Mouse (Mus musculus) cerebellum, postnatal 10 days (tissue): ENCODE data around the gene Zfp346.

Experiments used
- DNase-seq, 2 experiments: peaks; one replicate each; pipeline ENCODE4 v3.0.0; 2021; ENCODE audit warnings: mixed read lengths in 2 of 2

Gene Zfp346

DNA sequence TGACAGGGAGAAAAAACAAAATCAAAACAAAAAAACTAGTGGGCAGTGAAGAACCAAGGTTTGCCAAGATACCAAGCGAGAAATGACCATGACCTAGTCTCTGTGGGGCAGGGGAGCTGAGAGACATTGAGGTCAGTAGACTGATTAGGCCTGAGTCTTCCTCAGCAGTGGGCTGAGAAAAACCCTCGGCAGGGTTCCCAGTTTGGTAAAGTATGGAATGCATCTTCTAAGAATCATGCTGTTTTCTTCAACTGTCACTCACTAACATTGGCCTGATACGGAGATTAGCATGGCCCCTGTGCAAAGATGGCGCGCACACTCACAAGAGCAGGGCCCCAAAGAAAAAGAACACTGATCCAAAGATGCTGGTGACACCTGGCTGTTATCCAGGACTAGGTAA, 48.8 kb downstream of the Zfp346 start:
- no peak for DNase-seq

DNA sequence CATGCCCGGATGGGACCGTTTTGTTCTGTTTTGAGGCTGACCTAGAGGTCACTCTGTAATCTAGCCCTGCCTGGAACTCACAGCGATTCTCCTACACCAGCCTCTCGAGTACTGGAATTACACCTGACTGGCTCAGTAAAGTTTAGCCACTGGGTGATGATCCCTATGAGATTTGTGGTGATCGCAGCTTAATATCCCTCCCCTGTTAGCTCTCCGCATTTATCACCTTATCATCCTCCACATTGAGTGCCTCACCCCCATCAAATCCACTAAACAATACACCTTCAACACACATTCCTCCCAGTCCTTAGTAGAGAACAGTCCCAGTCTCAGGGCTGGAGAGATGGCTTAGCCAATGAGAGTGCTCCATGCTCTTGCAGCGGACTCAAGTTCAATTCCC, 57.3 kb downstream of the Zfp346 start:
- no peak for DNase-seq

DNA sequence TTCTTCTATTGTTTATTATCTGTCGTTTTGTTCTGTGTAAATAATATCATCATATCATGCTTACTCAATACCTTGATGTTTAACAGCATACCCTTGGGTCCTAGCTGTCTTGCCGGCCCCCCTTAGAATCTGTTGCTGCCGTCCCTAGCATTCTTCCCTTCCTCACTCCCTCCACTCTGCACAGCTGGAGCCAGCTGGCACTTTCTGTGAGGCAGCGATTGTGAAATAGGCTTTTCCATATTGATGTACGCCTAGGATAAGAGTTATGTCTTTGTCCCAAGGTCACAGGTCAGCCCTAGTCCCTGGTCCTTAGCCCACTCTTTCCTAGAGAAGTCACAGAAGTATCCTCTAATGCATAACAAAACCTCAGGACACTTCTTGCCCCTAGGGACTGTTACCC, 58.4 kb downstream of the Zfp346 start:
- DNase-seq: no peak

DNA sequence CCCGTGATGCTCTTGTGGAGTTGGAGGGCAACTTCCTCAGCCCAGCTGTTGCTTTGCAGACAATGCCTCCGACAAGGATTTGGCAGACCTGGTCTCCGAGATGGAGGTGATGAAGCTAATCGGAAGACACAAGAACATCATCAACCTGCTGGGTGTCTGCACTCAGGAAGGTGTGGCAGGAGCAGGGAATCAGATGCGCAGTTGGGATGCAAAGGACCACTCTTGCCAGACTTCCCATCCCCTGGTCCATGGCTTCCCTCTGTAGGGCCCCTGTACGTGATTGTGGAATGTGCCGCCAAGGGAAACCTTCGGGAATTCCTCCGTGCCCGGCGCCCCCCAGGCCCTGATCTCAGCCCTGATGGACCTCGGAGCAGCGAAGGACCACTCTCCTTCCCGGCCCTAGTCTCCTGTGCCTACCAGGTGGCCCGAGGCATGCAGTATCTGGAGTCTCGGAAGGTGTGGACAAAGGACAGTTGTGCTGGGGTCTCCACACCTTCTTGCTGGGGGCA, 60.8 kb downstream of the Zfp346 start:
- no peak for DNase-seq

DNA sequence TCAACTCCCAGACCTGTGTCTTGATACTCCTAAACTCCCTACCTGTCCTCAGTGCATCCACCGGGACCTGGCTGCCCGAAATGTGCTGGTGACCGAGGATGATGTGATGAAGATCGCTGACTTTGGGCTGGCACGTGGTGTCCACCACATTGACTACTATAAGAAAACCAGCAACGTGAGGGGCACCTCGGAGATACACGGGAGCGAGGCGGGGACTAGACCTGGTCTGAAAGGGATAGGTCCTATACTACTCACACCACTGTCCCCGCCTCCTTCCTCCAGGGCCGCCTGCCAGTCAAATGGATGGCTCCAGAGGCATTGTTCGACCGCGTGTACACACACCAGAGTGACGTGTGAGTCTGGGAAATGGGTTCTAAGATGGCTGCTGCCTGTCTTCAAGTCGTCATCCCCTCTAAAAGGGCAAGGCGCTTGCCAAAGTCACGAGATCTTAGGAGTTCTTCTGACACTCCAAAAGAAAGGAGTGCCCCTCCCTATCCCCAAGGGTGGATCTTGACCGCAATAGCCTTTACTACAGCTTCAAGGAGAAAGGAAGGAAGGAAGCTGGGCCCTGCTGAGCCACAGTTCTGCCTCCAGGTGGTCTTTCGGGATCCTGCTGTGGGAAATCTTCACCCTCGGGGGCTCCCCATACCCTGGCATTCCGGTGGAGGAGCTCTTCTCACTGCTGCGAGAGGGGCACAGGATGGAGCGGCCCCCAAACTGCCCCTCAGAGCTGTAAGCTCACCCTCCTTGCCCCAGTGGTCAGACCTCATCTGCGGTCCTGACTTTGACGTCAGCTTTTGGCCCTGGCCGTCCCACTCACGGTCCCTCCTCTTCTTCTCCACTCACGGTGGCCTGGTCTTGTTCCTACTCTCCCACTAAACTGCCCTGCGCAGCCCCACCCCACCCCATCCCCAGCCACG, 62.0 kb downstream of the Zfp346 start:
- DNase-seq: no peak

DNA sequence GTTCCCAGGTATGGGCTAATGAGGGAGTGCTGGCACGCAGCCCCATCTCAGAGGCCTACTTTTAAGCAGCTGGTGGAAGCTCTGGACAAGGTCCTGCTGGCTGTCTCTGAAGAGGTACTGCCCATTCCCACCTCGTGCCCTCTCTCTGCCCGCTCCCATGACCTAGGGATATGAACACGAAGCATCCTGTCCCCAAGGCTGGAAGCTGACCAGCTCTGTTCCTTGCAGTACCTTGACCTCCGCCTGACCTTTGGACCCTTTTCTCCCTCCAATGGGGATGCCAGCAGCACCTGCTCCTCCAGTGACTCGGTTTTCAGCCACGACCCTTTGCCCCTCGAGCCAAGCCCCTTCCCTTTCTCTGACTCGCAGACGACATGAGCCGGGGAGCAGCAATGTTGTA, 62.7 kb downstream of the Zfp346 start:
- no peak for DNase-seq

DNA sequence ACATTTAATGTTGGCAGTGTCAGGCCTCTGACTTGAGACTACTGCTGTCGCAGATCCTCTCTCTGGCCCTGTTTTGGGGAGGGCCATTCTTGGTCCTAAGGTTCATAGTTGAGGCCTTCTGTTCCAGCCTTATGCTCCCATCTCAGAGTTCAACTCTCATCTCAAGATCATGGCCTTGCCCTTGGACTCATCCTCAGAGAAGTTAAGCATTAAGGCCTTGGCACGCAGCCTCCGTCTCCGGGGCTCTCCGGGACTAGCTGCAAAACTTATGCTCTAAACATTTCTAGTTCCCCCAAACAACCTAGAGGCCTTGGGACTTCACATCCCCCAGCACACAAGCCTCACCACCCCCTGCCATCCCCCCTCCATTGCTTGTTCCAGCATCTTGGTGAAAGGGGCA, 63.1 kb downstream of the Zfp346 start:
- no peak for DNase-seq

DNA sequence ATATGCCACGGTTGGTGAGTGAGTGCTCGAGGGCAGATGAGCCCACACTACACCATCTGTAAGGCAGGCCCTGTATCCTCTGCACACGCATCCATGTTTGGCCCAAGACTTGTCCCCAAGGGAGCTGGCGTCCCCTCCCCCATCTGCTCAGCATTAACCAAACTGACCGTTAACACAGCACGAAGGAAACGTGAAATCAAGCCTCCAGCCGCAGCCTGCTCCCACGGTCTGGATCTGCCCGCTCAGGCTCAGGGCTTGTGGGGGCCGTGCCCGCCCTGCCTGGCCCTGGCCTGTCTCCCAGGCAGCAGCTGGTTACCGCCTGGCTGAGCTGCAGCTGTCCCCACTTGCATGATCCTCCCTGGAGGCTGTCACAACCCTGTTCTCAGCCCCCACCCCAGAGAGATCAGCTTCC, 63.9 kb downstream of the Zfp346 start:
- DNase-seq: peak; percentile 84 to 89

DNA sequence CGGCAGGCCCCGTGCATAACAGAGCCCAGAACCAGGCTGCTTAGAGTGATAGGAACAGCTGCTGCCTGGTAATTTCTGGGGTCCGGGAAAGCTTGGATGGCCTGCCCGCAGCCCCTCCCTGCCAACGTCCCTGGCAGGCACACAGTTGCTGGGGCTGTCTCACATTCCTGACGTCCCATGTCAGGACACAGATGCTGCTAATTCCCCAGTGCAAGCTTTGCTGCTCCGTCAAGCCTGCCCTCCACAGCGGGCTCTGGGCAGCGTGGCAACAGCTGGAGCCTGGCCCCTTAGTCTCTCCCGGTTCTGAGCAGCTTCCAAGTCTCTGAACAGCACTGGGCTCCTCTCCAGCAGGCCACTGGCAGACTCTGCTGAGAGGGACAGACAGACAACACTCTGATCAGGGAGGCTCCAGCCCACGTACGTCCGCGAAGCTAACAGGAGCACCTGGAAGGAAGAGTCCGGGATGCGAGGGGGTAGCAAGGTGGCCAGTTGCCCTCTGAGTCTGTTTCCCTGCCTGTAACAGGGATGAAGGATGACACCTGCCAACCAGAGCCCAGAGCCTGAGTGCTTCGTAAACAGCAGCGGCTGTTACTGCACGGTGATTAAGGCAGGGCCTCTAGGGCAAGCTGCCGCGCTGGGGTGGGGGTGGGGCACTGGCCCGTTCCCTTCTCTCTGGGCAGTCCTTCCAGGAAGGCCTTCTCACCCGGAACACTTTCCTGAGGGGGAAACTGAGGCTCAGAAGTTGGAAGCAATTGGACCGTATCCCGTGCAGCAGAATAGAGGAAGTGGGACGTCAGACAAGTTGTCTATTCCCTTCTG, 66.6 kb downstream of the Zfp346 start:
- DNase-seq: peak; percentile 80 to 86

DNA sequence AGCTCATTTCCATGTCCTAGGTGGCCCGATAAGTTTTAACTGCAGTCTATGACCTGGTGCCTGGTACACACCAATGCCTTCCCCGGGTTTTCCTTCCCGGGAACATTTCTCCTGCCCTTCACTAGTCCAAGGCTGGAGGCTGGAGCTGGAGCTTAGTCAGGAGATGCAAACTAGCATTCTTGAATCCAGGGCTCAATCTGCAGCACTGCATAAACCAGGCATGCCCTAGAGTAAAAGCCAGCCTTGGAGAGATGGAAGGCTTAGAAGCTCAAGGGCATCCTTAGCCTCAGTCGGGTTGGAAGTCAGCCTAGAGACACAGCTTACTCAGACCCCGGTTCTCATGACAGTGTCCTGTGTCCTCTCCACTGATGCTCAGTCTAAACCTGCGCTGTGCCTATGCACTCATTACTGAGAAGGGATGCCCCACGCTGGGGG, 67.2 kb downstream of the Zfp346 start:
- no peak for DNase-seq

DNA sequence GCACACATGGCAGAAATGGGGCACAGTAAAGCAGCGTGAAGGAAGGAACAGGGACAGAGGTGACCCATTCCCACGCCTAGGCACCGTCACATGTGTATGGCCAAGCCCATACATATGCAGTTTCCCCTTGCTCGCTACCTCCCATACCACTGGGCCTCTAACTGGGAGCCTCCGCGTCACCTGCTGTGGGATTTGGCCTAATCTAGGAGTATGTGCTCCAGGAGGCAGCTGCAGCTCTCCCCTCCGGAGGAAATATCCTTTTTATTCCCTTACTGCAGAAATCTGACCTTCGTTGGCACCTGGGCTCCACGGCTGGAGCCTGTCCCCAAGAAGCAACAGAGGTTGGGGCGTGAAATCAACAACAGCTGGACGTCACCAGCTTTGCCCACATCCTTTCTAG, 69.2 kb downstream of the Zfp346 start:
- DNase-seq: no peak

DNA sequence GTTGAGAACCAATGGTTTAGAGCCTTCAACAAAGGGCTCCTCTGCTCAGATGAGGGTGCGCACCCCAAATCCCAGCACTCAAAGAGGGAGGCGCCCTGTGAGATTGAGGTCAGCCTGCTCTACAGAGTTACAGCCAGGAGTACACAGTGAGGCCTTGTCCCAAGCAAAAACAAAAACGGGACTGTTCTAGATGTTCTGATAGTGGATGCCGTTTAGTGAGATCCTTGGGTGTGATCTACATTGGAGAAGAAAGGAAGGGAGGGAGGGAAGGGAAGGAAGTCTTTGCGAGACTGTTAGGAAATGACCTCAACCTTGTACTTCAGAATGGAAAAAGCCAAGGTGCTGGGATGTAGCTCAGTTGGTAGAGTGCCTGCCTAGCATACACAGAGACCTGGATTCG, 71.2 kb downstream of the Zfp346 start:
- no peak for DNase-seq

DNA sequence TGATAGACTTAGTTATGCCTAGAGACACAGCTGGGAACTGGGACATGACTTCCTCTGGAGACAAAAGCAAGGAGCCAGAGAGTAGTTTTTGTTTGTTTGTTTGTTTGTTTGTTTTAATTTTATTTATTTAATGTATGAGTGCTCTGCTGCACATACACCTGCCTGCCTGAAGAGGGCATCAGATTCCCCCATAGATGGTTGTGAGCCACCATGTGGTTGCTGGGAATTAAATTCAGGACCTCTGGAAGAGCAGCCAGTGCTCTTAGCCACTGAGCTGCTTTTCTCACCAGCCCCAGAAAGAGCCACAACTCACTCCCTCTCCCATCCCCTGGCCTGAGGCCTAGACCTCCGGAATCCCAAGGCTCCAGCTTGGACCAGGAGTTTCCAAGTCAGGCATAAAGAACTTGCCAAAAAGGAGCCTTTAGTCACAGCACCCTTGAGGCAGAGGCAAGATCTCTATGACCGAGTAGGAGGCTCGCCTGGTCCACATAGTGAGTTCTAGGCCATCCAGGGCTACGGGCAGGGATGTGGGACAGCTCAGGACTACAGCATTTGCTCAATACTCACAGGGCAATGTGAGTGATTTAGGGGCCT, 72.9 kb downstream of the Zfp346 start:
- no peak for DNase-seq

DNA sequence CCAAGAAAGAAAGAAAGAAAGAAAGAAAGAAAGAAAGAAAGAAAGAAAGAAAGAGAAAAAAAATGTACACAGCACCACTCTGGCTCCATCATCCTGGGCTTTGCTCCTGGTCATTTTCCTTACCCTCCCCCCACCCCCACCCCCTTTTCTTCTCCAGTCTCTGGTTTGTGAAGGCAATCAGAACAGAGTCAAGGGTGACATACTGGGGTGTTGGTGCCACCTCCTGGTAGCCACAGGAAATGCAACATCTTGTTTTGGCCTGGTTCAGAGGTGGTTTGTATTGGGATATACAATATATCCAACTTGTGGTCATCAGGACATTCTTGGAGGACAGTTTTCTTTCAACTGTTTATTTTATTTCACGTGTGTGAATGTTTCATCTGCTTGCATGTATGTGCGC, 73.4 kb downstream of the Zfp346 start:
- peak; percentile 86 to 88 for DNase-seq

DNA sequence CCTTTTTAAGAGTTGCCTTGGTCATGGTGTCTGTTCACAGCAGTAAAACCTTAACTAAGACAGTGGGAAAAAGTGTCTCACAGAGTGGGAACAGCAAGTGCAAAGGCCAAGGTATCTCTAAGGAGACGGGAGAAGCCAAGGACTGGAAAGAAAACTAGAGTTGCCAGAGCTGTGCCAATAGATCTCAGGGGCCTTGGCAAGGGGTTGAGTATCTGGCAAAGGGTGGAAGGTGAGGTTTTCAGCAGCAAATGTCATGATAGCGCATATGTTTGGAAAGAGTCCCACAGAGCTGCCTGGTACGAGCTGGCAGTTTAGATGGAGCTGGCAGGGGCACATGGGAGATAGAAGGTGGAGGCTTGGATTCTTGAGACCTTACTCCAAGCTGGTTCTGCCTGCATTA, 74.5 kb downstream of the Zfp346 start:
- DNase-seq: peak in 1 of 2 experiments; percentile 58

DNA sequence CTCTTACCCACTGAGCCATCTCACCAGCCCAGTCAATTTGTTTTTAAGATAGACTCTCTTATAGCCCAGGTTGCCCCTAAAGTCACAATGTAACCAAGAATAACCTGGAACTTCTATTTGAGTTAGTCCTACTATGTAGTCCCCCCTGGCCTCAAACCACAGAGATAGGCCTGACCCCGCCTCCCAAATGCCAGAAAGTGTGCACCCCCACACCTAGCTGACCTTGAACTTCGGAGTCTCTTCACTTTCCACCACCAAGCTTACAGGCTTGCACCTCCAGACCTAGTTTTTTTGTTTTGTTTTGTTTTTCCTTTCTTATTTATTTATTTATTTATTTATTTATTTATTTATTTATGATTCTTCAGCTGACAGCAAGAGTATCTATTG, 76.7 kb downstream of the Zfp346 start:
- no peak for DNase-seq

DNA sequence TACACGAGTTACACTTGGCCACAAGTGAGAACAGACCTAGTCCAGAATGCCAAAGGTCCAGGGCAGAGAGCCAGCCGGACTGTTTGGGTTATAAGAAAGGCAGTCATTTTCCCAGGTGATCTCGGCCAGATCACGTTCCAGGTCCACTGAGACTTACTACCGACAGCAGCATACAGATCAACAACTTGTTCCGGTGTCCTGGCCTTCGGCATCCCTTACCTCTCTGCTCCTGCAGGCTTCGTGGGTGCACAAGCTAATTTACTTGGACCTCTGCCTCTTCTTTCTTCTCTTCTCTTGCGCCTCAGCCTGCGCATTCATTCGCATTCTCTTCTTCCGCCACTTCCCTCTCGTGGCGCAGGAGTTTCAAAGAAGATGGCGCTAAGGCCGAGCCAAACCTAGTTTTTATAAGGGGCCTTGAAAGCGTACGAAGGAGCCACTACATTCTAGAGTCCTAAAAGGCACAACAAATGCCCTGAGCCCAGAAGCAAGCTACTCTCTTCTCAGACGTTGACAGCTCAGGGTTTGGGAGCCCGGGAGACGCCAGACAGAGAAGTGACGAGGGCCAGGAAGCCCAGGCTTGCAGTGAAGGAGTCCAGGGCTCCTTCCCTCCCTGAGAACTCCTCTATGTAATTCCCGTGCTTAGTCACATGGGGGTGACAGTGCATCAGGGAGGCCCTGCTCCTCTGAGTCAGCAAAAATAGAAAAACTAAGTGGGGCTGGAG, 77.2 kb downstream of the Zfp346 start:
- DNase-seq: peak; percentile 80 to 81

DNA sequence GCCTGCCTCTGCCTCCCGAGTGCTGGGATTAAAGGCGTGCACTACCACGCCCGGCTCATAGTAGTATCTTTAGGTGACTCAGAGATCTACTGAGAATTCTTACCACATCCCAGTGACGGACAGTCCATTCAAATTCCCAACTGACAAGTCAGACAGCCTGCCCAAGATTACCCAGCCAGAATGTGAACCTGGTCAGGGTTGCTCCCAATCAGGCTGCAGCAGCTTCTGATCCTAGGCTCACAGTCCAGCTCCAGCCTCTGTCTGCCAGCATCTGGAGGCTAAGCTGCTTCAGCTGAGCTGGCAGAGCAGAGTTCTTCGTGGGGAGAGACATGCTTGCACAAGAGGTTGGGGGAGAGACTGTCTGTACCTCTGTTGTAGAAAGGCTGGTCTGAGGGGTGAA, 78.3 kb downstream of the Zfp346 start:
- DNase-seq: no peak
